Mouse (Mus musculus) liver, embryonic 14.5 days (tissue): Measurements from ENCODE around the gene Glce.

Experiments
- CTCF ChIP-seq: IDR thresholded peaks from 2 replicates; pipeline ENCODE4 v1.5.1; 2016; ENCODE audit warnings: antibody characterized with exemption, low read depth, control low read depth
- EP300 ChIP-seq: IDR thresholded peaks from 2 replicates; pipeline ENCODE4 v1.6.1; 2016; ENCODE audit warnings: antibody characterized with exemption, low read depth

GRCm38 (mm10) chr9:62056206-62056605 is 66.2 kb downstream of the Glce start:
- TF ChIP-seq EP300: no peak
- TF ChIP-seq CTCF: no peak
